Mouse (Mus musculus) MEL (cell line): ENCODE results near the gene Tnk2. TPM values are rescaled to one million over a fixed set of nuclear protein-coding genes. Genes with fewer than 3 reads are reported as not detected.
A peak's percentile ranks its signal among the peaks of the same experiment; 100 is the strongest.

ENCODE experiments used
- DNase-seq: peaks from one replicate; pipeline ENCODE4 v3.0.0; 2011; ENCODE audit warnings: low read depth, low spot score
- H3K27ac ChIP-seq: 2 replicates; pipeline ENCODE4 v1.5.1; 2012; ENCODE audit warnings: low read depth, mild to moderate bottlenecking, control low read depth, low read length, moderate library complexity; ENCODE audit not compliant: control insufficient read depth
- H3K27me3 ChIP-seq, 2 experiments: fragments of 150-350 bp in 1 of 2; sonication (generic) in 1 of 2; 2 replicates each; pipeline ENCODE4 v1.6.1; 2012; ENCODE audit warnings: low read length in 2 of 2, mild to moderate bottlenecking in 2 of 2, improper control_type of control experiment in 1 of 2, moderate library complexity in 1 of 2; ENCODE audit not compliant: insufficient read depth in 2 of 2, control insufficient read depth in 1 of 2
- H3K36me3 ChIP-seq, 2 experiments: 2 replicates each; pipeline ENCODE4 v1.6.1; 2012 to 2014; ENCODE audit warnings: low read length in 2 of 2, improper control_type of control experiment in 1 of 2, inconsistent platforms in 1 of 2, mild to moderate bottlenecking in 1 of 2; ENCODE audit not compliant: insufficient read depth in 2 of 2, control insufficient read depth in 1 of 2
- H3K4me1 ChIP-seq, 2 experiments: fragments of 150-350 bp in 1 of 2; sonication (generic) in 1 of 2; 2 replicates each; pipeline ENCODE4 v1.6.1; 2012; ENCODE audit warnings: low read length in 2 of 2, improper control_type of control experiment in 1 of 2, mild to moderate bottlenecking in 1 of 2; ENCODE audit not compliant: insufficient read depth in 2 of 2, control insufficient read depth in 1 of 2
- H3K4me3 ChIP-seq, 2 experiments: fragments of 150-350 bp in 1 of 2; sonication (generic) in 1 of 2; 2 replicates each; pipeline ENCODE4 v1.5.1; 2012; ENCODE audit warnings: low read depth in 2 of 2, low read length in 2 of 2, mild to moderate bottlenecking in 2 of 2, moderate library complexity in 2 of 2, control low read depth in 1 of 2, improper control_type of control experiment in 1 of 2; ENCODE audit not compliant: control insufficient read depth in 1 of 2, insufficient read depth in 1 of 2
- H3K79me2 ChIP-seq: 2 replicates; pipeline ENCODE4 v1.6.1; 2012; ENCODE audit warnings: mild to moderate bottlenecking, low read length, moderate library complexity; ENCODE audit not compliant: control insufficient read depth, poor library complexity, insufficient read depth
- H3K9ac ChIP-seq: 2 replicates; pipeline ENCODE4 v1.6.1; 2012; ENCODE audit warnings: low read depth, mild to moderate bottlenecking, control low read depth, low read length, moderate library complexity; ENCODE audit not compliant: control insufficient read depth, poor library complexity, severe bottlenecking
- H3K9me3 ChIP-seq: fragments of 150-350 bp; sonication (generic); replicated peaks from 2 replicates; pipeline ENCODE4 v1.6.1; 2012; ENCODE audit warnings: mild to moderate bottlenecking, low read length, improper control_type of control experiment, moderate library complexity; ENCODE audit not compliant: insufficient read depth
- CHD1 ChIP-seq: IDR thresholded peaks from 2 replicates; pipeline ENCODE4 v1.6.1; 2012; ENCODE audit warnings: low read depth, mild to moderate bottlenecking, inconsistent platforms, low read length, improper control_type of control experiment
- ELF1 ChIP-seq: IDR thresholded peaks from 2 replicates; pipeline ENCODE4 v1.6.1; 2014; ENCODE audit warnings: low read depth, mild to moderate bottlenecking, inconsistent platforms, low read length, improper control_type of control experiment, moderate library complexity
- EP300 ChIP-seq, 2 experiments: IDR thresholded peaks; 2 replicates each; pipeline ENCODE4 v1.6.1; 2011; ENCODE audit warnings: improper control_type of control experiment in 2 of 2, low read length in 2 of 2, low read depth in 1 of 2, mild to moderate bottlenecking in 1 of 2
- ETS1 ChIP-seq: IDR thresholded peaks from 2 replicates; pipeline ENCODE4 v1.6.1; 2012; ENCODE audit warnings: low read depth, mild to moderate bottlenecking, inconsistent platforms, low read length, improper control_type of control experiment, moderate library complexity
- GATA1 ChIP-seq: IDR thresholded peaks from 2 replicates; pipeline ENCODE4 v1.6.1; 2011; ENCODE audit warnings: low read depth, low read length, improper control_type of control experiment
- JUND ChIP-seq: IDR thresholded peaks from 2 replicates; pipeline ENCODE4 v1.6.1; 2011; ENCODE audit warnings: low read depth, mild to moderate bottlenecking, improper control_type of control experiment, low read length
- MAZ ChIP-seq: IDR thresholded peaks from 2 replicates; pipeline ENCODE4 v1.6.1; 2012; ENCODE audit warnings: low read depth, mild to moderate bottlenecking, inconsistent platforms, low read length, improper control_type of control experiment
- MEF2A ChIP-seq: IDR thresholded peaks from 2 replicates; pipeline ENCODE4 v1.6.1; 2014; ENCODE audit warnings: low read depth, mild to moderate bottlenecking, inconsistent platforms, low read length, improper control_type of control experiment; ENCODE audit not compliant: poor library complexity, insufficient replicate concordance, severe bottlenecking; ENCODE audit errors: extremely low read depth
- MXI1 ChIP-seq: IDR thresholded peaks from 2 replicates; pipeline ENCODE4 v1.6.1; 2011; ENCODE audit warnings: mild to moderate bottlenecking, low read depth, low read length, improper control_type of control experiment
- MYC ChIP-seq: IDR thresholded peaks from 2 replicates; pipeline ENCODE4 v1.6.1; 2011; ENCODE audit warnings: low read depth, mild to moderate bottlenecking, low read length, improper control_type of control experiment, moderate library complexity
- POLR2AphosphoS2 ChIP-seq: IDR thresholded peaks from 2 replicates; pipeline ENCODE4 v1.6.1; 2011; ENCODE audit warnings: low read length, improper control_type of control experiment
- RAD21 ChIP-seq: IDR thresholded peaks from 2 replicates; pipeline ENCODE4 v1.6.1; 2011; ENCODE audit warnings: mild to moderate bottlenecking, low read depth, low read length, improper control_type of control experiment
- SIN3A ChIP-seq: IDR thresholded peaks from 2 replicates; pipeline ENCODE4 v1.6.1; 2012; ENCODE audit warnings: low read length, improper control_type of control experiment, inconsistent platforms
- TAL1 ChIP-seq: IDR thresholded peaks from 2 replicates; pipeline ENCODE4 v1.6.1; 2012; ENCODE audit warnings: mild to moderate bottlenecking, inconsistent platforms, low read length, moderate library complexity, mixed read lengths
- TCF12 ChIP-seq: IDR thresholded peaks from 2 replicates; pipeline ENCODE4 v1.6.1; 2014; ENCODE audit warnings: low read depth, mild to moderate bottlenecking, inconsistent platforms, low read length, improper control_type of control experiment, moderate library complexity
- UBTF ChIP-seq: IDR thresholded peaks from 2 replicates; pipeline ENCODE4 v1.6.1; 2012; ENCODE audit warnings: low read depth, mild to moderate bottlenecking, inconsistent platforms, low read length, improper control_type of control experiment, moderate library complexity, borderline replicate concordance; ENCODE audit not compliant: insufficient read depth
- USF1 ChIP-seq: IDR thresholded peaks from 2 replicates; pipeline ENCODE4 v1.6.1; 2014; ENCODE audit warnings: low read depth, mild to moderate bottlenecking, inconsistent platforms, low read length, improper control_type of control experiment, moderate library complexity
- ZC3H11A ChIP-seq: IDR thresholded peaks from 2 replicates; pipeline ENCODE4 v1.6.1; 2012; ENCODE audit warnings: low read depth, mild to moderate bottlenecking, inconsistent platforms, low read length, improper control_type of control experiment
- polyA plus RNA-seq, 2 experiments: library from polyadenylated mRNA; stranded (reverse) in 1 of 2; unstranded in 1 of 2; fragments of >175 nt in 1 of 2; fragments of >200 nt in 1 of 2; gene quantifications; 2 replicates each; pipeline versions ENCODE4 v1.2.1 to v1.2.4; 2012; ENCODE audit warnings: low replicate concordance in 2 of 2, low read depth in 1 of 2; ENCODE audit not compliant: insufficient read length in 2 of 2, insufficient read depth in 1 of 2, missing spikeins in 1 of 2
- total RNA-seq: library from RNA; depleted of rRNA; stranded (reverse); fragments of 300-350 nt; gene quantifications from 2 replicates; pipeline ENCODE4 v1.2.3, GENCODE M21; 2012

Gene Tnk2
- total and polyA plus RNA-seq, 3 experiments: 34.8 to 77.0 TPM; not detected in 1

GRCm38 (mm10) chr16:32608712-32609400 lies 34.8 kb upstream of the Tnk2 start, which contains the start of gene Tfrc (continued):
- TF ChIP-seq MAZ (peak; percentile 89), ZC3H11A (no peak), POLR2AphosphoS2 (peak; percentile 99)

GRCm38 (mm10) chr16:32609401-32609779 lies 34.3 kb upstream of the Tnk2 start:
- Histone ChIP-seq H3K4me1 (peaks cover 14 to 29% of the 10 kb centered on the region in 2 experiments), H3K27ac (peak overlapping the region; percentile 79), H3K9me3 (no peaks in the 10 kb centered on the region), H3K4me3 (peak overlapping the region; percentile 83 to 84), H3K79me2 (peaks cover 39% of the 10 kb centered on the region), H3K27me3 (no peaks in the 10 kb centered on the region), H3K36me3 (peaks cover 9 to 33% of the 10 kb centered on the region in 2 experiments; a peak in 3 of 4 replicates), H3K9ac (peak overlapping the region; percentile 92)
- DNase-seq: peak; percentile 62
- TF ChIP-seq EP300 (IDR thresholded peaks at IDR 0.05; ENCODE audit: low read depth in 1 of 2, low read length in 2 of 2): no peak
- no peak for TF ChIP-seq RAD21
- TF ChIP-seq MXI1: peak; percentile 80; the same call in 1 of the 2 replicates
- no peak for TF ChIP-seq ELF1
- no peak for TF ChIP-seq TAL1
- peak; percentile 79 for TF ChIP-seq SIN3A
- no peak for TF ChIP-seq UBTF
- 0 out of 2 replicates have a peak, but pooled peaks have one; percentile 78 for TF ChIP-seq CHD1
- TF ChIP-seq USF1: no peak
- TF ChIP-seq MEF2A: no peak
- TF ChIP-seq ETS1: no peak
- 0 out of 2 replicates have a peak, but pooled peaks have one; percentile 2 for TF ChIP-seq MYC

GRCm38 (mm10) chr16:32610460-32611255 lies 33.0 kb upstream of the Tnk2 start:
- Histone ChIP-seq H3K9ac (peak overlapping the region; percentile 92), H3K79me2 (peaks cover 45% of the 10 kb centered on the region), H3K9me3 (no peaks in the 10 kb centered on the region), H3K36me3 (peaks cover 22 to 44% of the 10 kb centered on the region in 2 experiments), H3K4me3 (peak overlapping the region; percentile 75 to 84), H3K27ac (peak overlapping the region; percentile 56), H3K4me1 (peaks cover 14 to 30% of the 10 kb centered on the region in 2 experiments), H3K27me3 (no peaks in the 10 kb centered on the region)
- TF ChIP-seq CHD1 (peak; percentile 16; the same call in 1 of the 2 replicates), GATA1 (peak; percentile 40; the same call in 1 of the 2 replicates), JUND (no peak), TAL1 (peak; percentile 54), TCF12 (0 out of 2 replicates have a peak, but pooled peaks have one; percentile 26)
- peak; percentile 57 for DNase-seq
